Mouse (Mus musculus): ENCODE results near the gene Slitrk1. TPM values are rescaled to one million over a fixed set of nuclear protein-coding genes. Genes with fewer than 3 reads are reported as not detected.

Gene Slitrk1
- 0.76 TPM for polyA plus RNA-seq (2014; fragmentation: Illumina TruSeq; extraction: RNeasy Lipid Tissue Mini Kit (QIAGEN cat#74804); ENCODE audit: low read depth, low replicate concordance)

GRCm38 (mm10) chr14:108913714-108914263 is at the start of gene Slitrk1:
Slitrk1 (minus strand) TSS chr14:108914158.

All from adrenal gland, adult 10 weeks (tissue).